Mouse (Mus musculus) heart, postnatal 0 days (tissue): ENCODE measurements around the gene Nkiras2. TPM values are rescaled to one million over a fixed set of nuclear protein-coding genes. Genes with fewer than 3 reads are reported as not detected.

Experiments used
- ATAC-seq: fragments of 200-750 bp; cut with Nextera tagmentation; 2 replicates; pipeline ENCODE4 v1.8.0; 2017; ENCODE audit warnings: low read depth, moderate number of reproducible peaks, moderate library complexity; ENCODE audit not compliant: insufficient read depth
- DNase-seq: peaks from one replicate; pipeline ENCODE4 v3.0.0-alpha.2; 2016; ENCODE audit warnings: low spot score
- H3K27ac ChIP-seq: fragments of 300-500 bp; sonication (generic); 2 replicates; pipeline ENCODE4 v1.5.1; 2014; ENCODE audit warnings: low read depth, mild to moderate bottlenecking
- H3K27me3 ChIP-seq: fragments of 300-500 bp; sonication (generic); 2 replicates; pipeline ENCODE4 v1.6.1; 2014; ENCODE audit warnings: low read length, mixed read lengths; ENCODE audit not compliant: control insufficient read depth, insufficient read depth
- H3K36me3 ChIP-seq: fragments of 300-500 bp; sonication (generic); replicated peaks from 2 replicates; pipeline ENCODE4 v1.6.1; 2014; ENCODE audit warnings: low read length, mixed read lengths; ENCODE audit not compliant: control insufficient read depth, insufficient read depth
- H3K4me1 ChIP-seq: fragments of 300-500 bp; sonication (generic); 2 replicates; pipeline ENCODE4 v1.6.1; 2014; ENCODE audit warnings: antibody characterized with exemption; ENCODE audit not compliant: control insufficient read depth, insufficient read depth
- H3K4me2 ChIP-seq: fragments of 300-500 bp; sonication (generic); 2 replicates; pipeline ENCODE4 v1.6.1; 2014; ENCODE audit warnings: low read depth, mild to moderate bottlenecking, low read length, moderate library complexity
- H3K4me3 ChIP-seq: fragments of 300-500 bp; sonication (generic); 2 replicates; pipeline ENCODE4 v1.5.1; 2014; ENCODE audit warnings: low read depth, low read length
- H3K9ac ChIP-seq: fragments of 300-500 bp; sonication (generic); replicated peaks from 2 replicates; pipeline ENCODE4 v1.6.1; 2014; ENCODE audit warnings: low read depth, low read length, mixed read lengths
- H3K9me3 ChIP-seq: fragments of 300-500 bp; sonication (generic); replicated peaks from 2 replicates; pipeline ENCODE4 v1.6.1; 2016; ENCODE audit warnings: low read length; ENCODE audit not compliant: control insufficient read depth
- CTCF ChIP-seq: IDR thresholded peaks from 2 replicates; pipeline ENCODE4 v1.5.1; 2016; ENCODE audit warnings: antibody characterized with exemption, control low read depth, low read depth
- EP300 ChIP-seq: IDR thresholded peaks from 2 replicates; pipeline ENCODE4 v1.6.1; 2016; ENCODE audit warnings: antibody characterized with exemption, low read depth
- WGBS: fragments of 180-500 bp; shearing (Covaris S2); extraction: QIAGEN DNeasy Blood & Tissue Kit; methylation state at CpG from one replicate; pipeline ENCODE4 v1.1.7; 2014; 5-methylcytosine and 5-hydroxymethylcytosine counted together
- polyA plus RNA-seq: library from polyadenylated mRNA; unstranded; fragments of >200 nt; fragmentation: Nextera tagmentation; extraction: Ambion mirVana; gene quantifications from 2 replicates; pipeline ENCODE4 v1.2.1, GENCODE M21; 2015
- total RNA-seq: library from RNA; depleted of rRNA; stranded (reverse); fragments of >200 nt; gene quantifications from 2 replicates; pipeline ENCODE4 v1.2.3, GENCODE M21; 2014; ENCODE audit warnings: low replicate concordance

Gene Nkiras2
- total and polyA plus RNA-seq, 2 experiments from 2014 or later: 79.7 to 113 TPM

- peak overlapping the region; percentile 29 for H3K4me3 ChIP-seq
- peak overlapping the region; percentile 56 for H3K4me2 ChIP-seq
- H3K27ac ChIP-seq: no peak overlapping the region
- peak; percentile 53 for DNase-seq
- H3K4me1 ChIP-seq: 0 out of 2 replicates have a peak, but pooled peaks cover 5% of the 10 kb centered on the region
- H3K9me3 ChIP-seq: no peaks in the 10 kb centered on the region
- no peaks in the 10 kb centered on the region for H3K36me3 ChIP-seq
- ATAC-seq: peak; percentile 64
- 9% methylated on average over 52 of the region's 52 CpGs for WGBS
- no peak for TF ChIP-seq EP300
- TF ChIP-seq CTCF: peak; percentile 49
- H3K9ac ChIP-seq: no peak overlapping the region
- H3K27me3 ChIP-seq: peaks cover 23% of the 10 kb centered on the region
Observed at GRCm38 (mm10) chr11:100640159-100640906, 21.3 kb downstream of the Nkiras2 start.

GRCm38 (mm10) chr11:100643612-100644575 is 24.9 kb downstream of the Nkiras2 start:
- H3K36me3 ChIP-seq: no peaks in the 10 kb centered on the region
- 58% methylated on average over 15 of the region's 15 CpGs for WGBS
- no peaks in the 10 kb centered on the region for H3K9me3 ChIP-seq
- no peak overlapping the region for H3K4me2 ChIP-seq
- no peak for ATAC-seq
- H3K9ac ChIP-seq: no peak overlapping the region
- 0 out of 2 replicates have a peak, but pooled peaks cover 5% of the 10 kb centered on the region for H3K4me1 ChIP-seq
- TF ChIP-seq CTCF (no peak), EP300 (no peak)
- peaks cover 28% of the 10 kb centered on the region for H3K27me3 ChIP-seq
- DNase-seq: no peak
- H3K4me3 ChIP-seq: no peak overlapping the region
- no peak overlapping the region for H3K27ac ChIP-seq

DNA sequence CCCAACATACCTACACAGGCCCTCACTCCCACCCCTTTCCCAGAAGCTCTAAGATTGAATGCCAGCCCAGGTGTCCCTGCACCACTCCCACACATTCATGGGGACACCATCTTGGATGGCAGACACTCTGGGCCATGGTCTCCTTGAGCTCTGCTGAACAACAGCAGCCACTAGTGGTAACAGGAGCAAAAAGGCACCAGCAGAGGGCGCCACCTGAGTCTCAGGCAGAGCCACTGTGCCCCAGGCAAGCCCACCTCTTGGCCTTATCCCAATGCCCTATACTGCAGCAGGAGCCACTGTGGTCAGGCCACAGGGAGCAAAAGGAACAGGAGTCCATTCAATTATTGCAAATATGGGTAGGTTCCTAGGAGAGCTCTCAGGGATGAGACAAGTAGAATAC is 27.2 kb downstream of the Nkiras2 start:
- Histone ChIP-seq H3K4me3 (no peak overlapping the region), H3K4me1 (no peaks in the 10 kb centered on the region), H3K9me3 (no peaks in the 10 kb centered on the region), H3K36me3 (no peaks in the 10 kb centered on the region), H3K4me2 (no peak overlapping the region), H3K9ac (no peak overlapping the region), H3K27ac (no peak overlapping the region), H3K27me3 (peaks cover 27% of the 10 kb centered on the region)
- no peak for DNase-seq
- WGBS: 4% methylated on average over 1 of the region's 1 CpGs
- 0 out of 2 replicates have a peak, but pooled peaks have one; percentile 24 for ATAC-seq
- peak; percentile 52 for TF ChIP-seq CTCF
- TF ChIP-seq EP300: no peak

DNA sequence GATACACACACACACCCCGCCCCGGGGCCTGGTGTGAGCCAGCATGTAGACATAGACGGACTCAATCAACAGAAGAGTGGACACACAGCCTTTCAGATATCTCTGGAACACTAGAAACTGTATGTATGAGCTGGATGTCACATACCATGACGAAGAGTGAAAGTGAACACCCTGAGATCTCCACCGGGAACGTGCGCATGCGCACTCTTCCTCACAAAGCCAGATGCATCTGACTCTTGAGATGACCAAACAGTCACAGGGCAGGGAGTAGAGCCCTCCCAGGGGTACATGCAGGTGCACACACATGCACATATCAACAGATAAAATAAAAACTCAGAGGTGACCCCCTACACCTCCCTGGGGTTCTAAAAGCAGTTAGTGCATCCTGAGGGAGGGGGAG is 29.4 kb downstream of the Nkiras2 start:
- Histone ChIP-seq H3K27ac (no peak overlapping the region), H3K36me3 (no peaks in the 10 kb centered on the region), H3K4me2 (no peak overlapping the region), H3K4me1 (no peaks in the 10 kb centered on the region), H3K9ac (no peak overlapping the region), H3K27me3 (peaks cover 33% of the 10 kb centered on the region), H3K9me3 (no peaks in the 10 kb centered on the region), H3K4me3 (no peak overlapping the region)
- DNase-seq (no peak), ATAC-seq (no peak)
- WGBS: 83% methylated on average over 8 of the region's 8 CpGs
- TF ChIP-seq CTCF: no peak
- TF ChIP-seq EP300: no peak

DNA sequence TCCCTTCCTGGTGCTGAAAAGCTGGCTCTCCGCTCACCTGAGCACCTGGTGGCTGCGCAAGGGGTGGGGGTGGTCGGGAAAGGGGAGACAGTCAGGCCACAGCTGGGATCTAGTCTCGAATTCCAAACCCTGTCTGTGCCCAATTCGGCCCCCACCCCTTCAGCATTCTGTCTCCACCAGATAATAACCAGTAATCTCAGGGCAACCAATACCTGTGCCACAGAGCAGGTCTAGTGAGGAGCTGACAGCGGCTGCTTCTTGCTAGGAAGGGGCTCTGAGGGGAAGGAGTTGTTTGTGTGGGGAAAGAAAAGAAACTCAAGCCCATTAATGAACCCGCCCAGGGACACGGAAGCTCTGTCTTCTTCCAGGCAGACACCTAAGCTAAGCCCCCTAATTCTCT is 32.2 kb downstream of the Nkiras2 start:
- TF ChIP-seq EP300: no peak
- TF ChIP-seq CTCF: no peak
- ATAC-seq (no peak), DNase-seq (no peak)
- 10% methylated on average over 8 of the region's 8 CpGs for WGBS
- no peak overlapping the region for H3K27ac ChIP-seq
- no peak overlapping the region for H3K9ac ChIP-seq
- H3K36me3 ChIP-seq: no peaks in the 10 kb centered on the region
- no peak overlapping the region for H3K4me2 ChIP-seq
- no peak overlapping the region for H3K4me3 ChIP-seq
- peaks cover 29% of the 10 kb centered on the region for H3K27me3 ChIP-seq
- no peaks in the 10 kb centered on the region for H3K9me3 ChIP-seq
- peaks cover under 1% of the 10 kb centered on the region; the same call in 1 of the 2 replicates for H3K4me1 ChIP-seq
